Comparison of ENCODE assay signal across 11 mouse cellular contexts in the genomic region with DNA sequence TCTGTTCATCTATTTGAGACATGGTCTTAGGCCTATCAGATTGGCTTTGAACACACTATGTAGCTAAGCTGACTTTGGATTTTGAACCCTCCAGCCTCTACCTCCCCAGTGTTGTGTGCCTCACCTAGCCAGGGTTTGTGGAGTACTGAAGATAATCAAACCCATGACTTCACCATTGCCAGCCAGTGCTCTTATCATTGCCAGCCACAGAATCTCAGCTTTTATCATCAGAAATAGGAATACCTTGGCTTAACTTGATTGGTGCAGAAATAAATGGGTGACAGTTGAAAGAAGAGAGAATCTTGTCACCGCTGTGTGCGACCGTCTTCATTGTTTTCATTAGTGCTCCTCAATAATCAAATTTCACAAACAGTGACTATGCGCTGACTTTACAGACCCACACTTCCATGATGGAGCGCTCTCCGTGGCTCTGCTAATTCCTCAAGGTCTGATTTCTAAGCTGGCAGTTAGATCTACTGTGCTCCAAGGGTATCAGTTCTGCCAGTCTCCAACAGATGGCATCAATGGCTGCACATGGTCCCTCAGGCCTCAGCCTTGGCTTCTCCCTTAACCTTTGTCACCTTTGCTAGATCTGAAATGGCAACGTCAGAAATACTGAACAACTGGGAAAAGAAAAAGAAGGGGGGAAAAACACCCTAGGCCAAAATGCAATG.
DNase-seq lines count a peak whose midpoint lies in the region; ATAC-seq and TF ChIP-seq lines count a peak whose summit lies in the region.
"Had no signal": no experiment of that assay in that cellular context is flagged by ENCODE, and none has a peak within 500 bp of the region (broad histone marks: within the 10 kb centered on the region; RNA-seq: fewer than 3 reads in every experiment).

No protein-coding gene starts in this region.

- H3K4me2 ChIP-seq in kidney, embryonic 15.5 days, result no peak overlapping the region

- no peaks in the 10 kb centered on the region for H3K27me3 ChIP-seq in kidney, adult 2 months (replicated peaks; ENCODE audit: control insufficient read depth, insufficient read depth, low read length)
- H3K27me3 ChIP-seq in kidney, embryonic 15.5 days, result no peaks in the 10 kb centered on the region
- H3K27me3 ChIP-seq: megakaryocyte, embryonic 14.5 days had no signal

- peaks cover 21% of the 10 kb centered on the region; the same call in 1 of the 2 replicates for H3K4me1 ChIP-seq in kidney, adult 2 months (ENCODE audit: control insufficient read depth, insufficient read depth, low read length)
- H3K4me1 ChIP-seq in kidney, embryonic 15.5 days, result peaks cover 19% of the 10 kb centered on the region
- peaks cover 23% of the 10 kb centered on the region for H3K4me1 ChIP-seq in brown adipose tissue, adult 24 weeks (ENCODE audit: control insufficient read depth, insufficient read depth, insufficient read length, low read length)

- H3K36me3 ChIP-seq in kidney, adult 2 months (ENCODE audit: control insufficient read depth, insufficient read depth, low read length), result no peaks in the 10 kb centered on the region
- no peaks in the 10 kb centered on the region for H3K36me3 ChIP-seq in kidney, embryonic 15.5 days

- peak; percentile 58 for TF ChIP-seq CTCF in kidney, adult 2 months (conservative IDR thresholded peaks at IDR 0.05; ENCODE audit: insufficient read depth, insufficient read length, low read depth, low read length)

- WGBS in kidney, adult 2 months, result 75% methylated on average over 7 of the region's 7 CpGs
- WGBS in kidney, embryonic 15.5 days, result 75% methylated on average over 7 of the region's 7 CpGs

- no peak overlapping the region for H3K4me3 ChIP-seq in kidney, adult 2 months (ENCODE audit: insufficient read depth, low read depth, low read length)
- H3K4me3 ChIP-seq in kidney, embryonic 15.5 days (replicated peaks), result no peak overlapping the region
- H3K4me3 ChIP-seq in brown adipose tissue, adult 24 weeks (ENCODE audit: insufficient read depth, low read depth, low read length), result no peak overlapping the region
- H3K4me3 ChIP-seq: forebrain, embryonic 10.5 days; megakaryocyte, embryonic 14.5 days had no signal

- peak; percentile 57 for DNase-seq in kidney, adult 2 months
- DNase-seq in naive thymus-derived CD4-positive, alpha-beta T cell, adult 2 months (ENCODE audit: low read depth), result peak; percentile 79
- no peak for DNase-seq in urinary bladder, postnatal 10 days (ENCODE audit: low spot score)
- DNase-seq in right cerebral cortex, postnatal 14 days, result no peak
- DNase-seq in heart, adult 8-10 months (ENCODE audit: low spot score), result no peak
- DNase-seq: cerebellum, adult 9-10 months had no signal

- TF ChIP-seq POLR2A in kidney, adult 2 months (IDR thresholded peaks at IDR 0.05; ENCODE audit: low read depth, low read length), result no peak

- no peaks in the 10 kb centered on the region for H3K9me3 ChIP-seq in kidney, embryonic 15.5 days (replicated peaks)
- H3K9me3 ChIP-seq: forebrain, embryonic 10.5 days; megakaryocyte, embryonic 14.5 days had no signal

- H3K9ac ChIP-seq in kidney, embryonic 15.5 days, result no peak overlapping the region

- H3K27ac ChIP-seq in kidney, adult 2 months (ENCODE audit: insufficient read depth, low read depth, low read length), result no peak overlapping the region
- H3K27ac ChIP-seq in kidney, embryonic 15.5 days, result no peak overlapping the region
- H3K27ac ChIP-seq in brown adipose tissue, adult 24 weeks (replicated peaks; ENCODE audit: low read depth, low read length), result peak overlapping the region; percentile 68
- H3K27ac ChIP-seq: forebrain, embryonic 10.5 days had no signal

- no peak for ATAC-seq in kidney, embryonic 15.5 days (replicated peaks; ENCODE audit: low FRiP score)
- peak; percentile 69 for ATAC-seq in CD4-positive, CD25-positive, alpha-beta regulatory T cell, adult 4 months

Comparison
In these comparisons a context has a peak if more than half of its experiments do, and no peak if none do; other contexts are left out.
1. DNase-seq: peak in kidney, adult 2 months (single experiment) and naive thymus-derived CD4-positive, alpha-beta T cell, adult 2 months (single experiment); none in urinary bladder, postnatal 10 days (single experiment), right cerebral cortex, postnatal 14 days (single experiment) and heart, adult 8-10 months (single experiment).